Mouse (Mus musculus): ENCODE data around the gene Krtap10-4. TPM values are rescaled to one million over a fixed set of nuclear protein-coding genes. Genes with fewer than 3 reads are reported as not detected.
"Not testable (repeated sequence)": the region's sequence is repeated elsewhere in the genome, so short reads cannot be mapped to it uniquely, and the experiment has no call there.

The Krtap10-4 gene
- total RNA-seq (2021): not detected
- long read RNA-seq, experiment 1, transcript Krtap10-4-201 (1 exons, 981 nt): major isoform, 5 of 5 reads
- long read RNA-seq, experiment 1, partial matches to known transcripts: 0 of 5 reads
- long read RNA-seq, experiment 1, other reads (novel, unspliced or antisense): 0 of 5 reads
- long read RNA-seq, experiment 2: 0 reads

GRCm38 (mm10) chr10:77826951-77827350, at the start of gene Krtap10-4:
Gene Krtap10-4, minus strand, starts transcription at chr10:77827095.
- DNase-seq (ENCODE audit: low spot score in 2 of 2): no peak

- no peak for DNase-seq (ENCODE audit: low spot score in 2 of 2)
Measured at GRCm38 (mm10) chr10:77869651-77870050, 42.8 kb upstream of the Krtap10-4 start.

GRCm38 (mm10) chr10:77867546-77867945, 40.7 kb upstream of the Krtap10-4 start:
- DNase-seq (ENCODE audit: low spot score in 2 of 2): no peak

- DNase-seq (ENCODE audit: low spot score in 2 of 2): no peak
Measured at GRCm38 (mm10) chr10:77864762-77865143, 37.9 kb upstream of the Krtap10-4 start.

- no peak for DNase-seq (ENCODE audit: low spot score in 2 of 2)
Measured at GRCm38 (mm10) chr10:77864067-77864761, 37.3 kb upstream of the Krtap10-4 start.

- no peak for DNase-seq (ENCODE audit: low spot score in 2 of 2)
Measured at GRCm38 (mm10) chr10:77861675-77862074, 34.8 kb upstream of the Krtap10-4 start, which contains the start of gene Gm3285. Gene Gm3285, plus strand, starts transcription at chr10:77861975.

GRCm38 (mm10) chr10:77852559-77852958, 25.7 kb upstream of the Krtap10-4 start, which contains the start of gene Gm10318:
Gene Gm10318, plus strand, starts transcription at chr10:77852859.
- no peak for DNase-seq (ENCODE audit: low spot score in 2 of 2)

GRCm38 (mm10) chr10:77847538-77847937, 20.6 kb upstream of the Krtap10-4 start:
- no peak for DNase-seq (ENCODE audit: low spot score in 2 of 2)

GRCm38 (mm10) chr10:77846961-77847360, 20.1 kb upstream of the Krtap10-4 start:
- DNase-seq (ENCODE audit: low spot score in 2 of 2): no peak

GRCm38 (mm10) chr10:77846503-77846902, 19.6 kb upstream of the Krtap10-4 start, which contains the start of gene Gm36176:
Gene Gm36176, plus strand, starts transcription at chr10:77846803.
- DNase-seq (ENCODE audit: low spot score in 2 of 2): no peak

- DNase-seq (ENCODE audit: low spot score in 2 of 2): no peak
Measured at GRCm38 (mm10) chr10:77839006-77839405, 12.1 kb upstream of the Krtap10-4 start.

GRCm38 (mm10) chr10:77835647-77836046, 8.8 kb upstream of the Krtap10-4 start, which contains the start of gene Krtap10-10:
Gene Krtap10-10, plus strand, starts transcription at chr10:77835947.
- DNase-seq (ENCODE audit: low spot score in 2 of 2): no peak

GRCm38 (mm10) chr10:77819203-77819602, 7.7 kb downstream of the Krtap10-4 start:
- DNase-seq (ENCODE audit: low spot score in 2 of 2): no peak

GRCm38 (mm10) chr10:77818523-77818922, 8.4 kb downstream of the Krtap10-4 start:
- DNase-seq (ENCODE audit: low spot score in 2 of 2): no peak

GRCm38 (mm10) chr10:77815514-77815913, 11.4 kb downstream of the Krtap10-4 start:
- no peak for DNase-seq (ENCODE audit: low spot score in 2 of 2)

GRCm38 (mm10) chr10:77814382-77814781, 12.5 kb downstream of the Krtap10-4 start, which contains the start of gene Gm2696:
Gene Gm2696, plus strand, starts transcription at chr10:77814682.
- no peak for DNase-seq (ENCODE audit: low spot score in 2 of 2)

- DNase-seq (ENCODE audit: low spot score in 2 of 2): no peak
Measured at GRCm38 (mm10) chr10:77811743-77812142, 15.2 kb downstream of the Krtap10-4 start, which contains the start of gene Gm9507. Gene Gm9507, minus strand, starts transcription at chr10:77811843.

GRCm38 (mm10) chr10:77804095-77804494, 22.8 kb downstream of the Krtap10-4 start:
- no peak for DNase-seq (ENCODE audit: low spot score in 2 of 2)

GRCm38 (mm10) chr10:77798921-77799508, 27.9 kb downstream of the Krtap10-4 start, which contains the start of gene Gm19668:
Gene Gm19668, minus strand, starts transcription at chr10:77799133.
- no peak for DNase-seq (ENCODE audit: low spot score in 2 of 2)

GRCm38 (mm10) chr10:77798164-77798920, 28.6 kb downstream of the Krtap10-4 start:
- not testable (repeated sequence) for DNase-seq (ENCODE audit: low spot score in 2 of 2)

- DNase-seq (ENCODE audit: low spot score in 2 of 2): no peak
Measured at GRCm38 (mm10) chr10:77797677-77798076, 29.2 kb downstream of the Krtap10-4 start.

Data from gastrocnemius, postnatal 4 days (tissue).